Mouse (Mus musculus) retina, embryonic 14.5 days (tissue): ENCODE results near the gene Lsm12.

Experiments
- DNase-seq: peaks from one replicate; pipeline ENCODE4 v3.0.0-alpha.2; 2015; ENCODE audit warnings: low spot score

Lsm12 gene

GRCm38 (mm10) chr11:102216056-102216885 is 31.2 kb upstream of the Lsm12 start:
- no peak for DNase-seq

GRCm38 (mm10) chr11:102215511-102215910 is 30.4 kb upstream of the Lsm12 start:
- DNase-seq: no peak

- DNase-seq: no peak
Measured at GRCm38 (mm10) chr11:102214430-102215156, 29.5 kb upstream of the Lsm12 start.

GRCm38 (mm10) chr11:102211936-102212341 is 26.8 kb upstream of the Lsm12 start:
- no peak for DNase-seq

- DNase-seq: no peak
Measured at GRCm38 (mm10) chr11:102211011-102211410, 25.9 kb upstream of the Lsm12 start.

- DNase-seq: no peak
Measured at GRCm38 (mm10) chr11:102210185-102210584, 25.1 kb upstream of the Lsm12 start.

- DNase-seq: peak; percentile 61
Measured at GRCm38 (mm10) chr11:102209742-102210141, 24.6 kb upstream of the Lsm12 start.

- DNase-seq: no peak
Measured at GRCm38 (mm10) chr11:102208846-102209245, 23.8 kb upstream of the Lsm12 start.

GRCm38 (mm10) chr11:102207825-102208777 is 23.0 kb upstream of the Lsm12 start:
- peak; percentile 54 for DNase-seq

GRCm38 (mm10) chr11:102206481-102206880 is 21.4 kb upstream of the Lsm12 start:
- DNase-seq: no peak

GRCm38 (mm10) chr11:102201408-102201821 is 16.3 kb upstream of the Lsm12 start:
- no peak for DNase-seq

GRCm38 (mm10) chr11:102199856-102200255 is 14.8 kb upstream of the Lsm12 start:
- DNase-seq: no peak

GRCm38 (mm10) chr11:102198245-102198644 is 13.1 kb upstream of the Lsm12 start:
- DNase-seq: no peak

GRCm38 (mm10) chr11:102196018-102196797 is 11.1 kb upstream of the Lsm12 start:
- DNase-seq: no peak

- no peak for DNase-seq
Measured at GRCm38 (mm10) chr11:102193657-102194440, 8.8 kb upstream of the Lsm12 start.

- no peak for DNase-seq
Measured at GRCm38 (mm10) chr11:102190848-102191247, 5.8 kb upstream of the Lsm12 start.

GRCm38 (mm10) chr11:102189461-102190436 is 4.7 kb upstream of the Lsm12 start, which contains the start of gene G6pc3:
TSS of gene G6pc3 (plus strand) at chr11:102189620.
- DNase-seq: peak; percentile 91

- DNase-seq: no peak
Measured at GRCm38 (mm10) chr11:102188980-102189379, 3.9 kb upstream of the Lsm12 start.

GRCm38 (mm10) chr11:102186235-102186634 is 1.1 kb upstream of the Lsm12 start:
- DNase-seq: no peak
